Mouse (Mus musculus) C2C12 (cell line): ENCODE data around the gene Fitm1. TPM values are rescaled to one million over a fixed set of nuclear protein-coding genes. Genes with fewer than 3 reads are reported as not detected.

Source experiments
- H3K27me3 ChIP-seq: one replicate; pipeline ENCODE4 v1.6.1; 2011; ENCODE audit not compliant: control insufficient read depth, insufficient read depth, insufficient read length
- H3K36me3 ChIP-seq: one replicate; pipeline ENCODE4 v1.6.1; 2011; ENCODE audit not compliant: control insufficient read depth, insufficient read depth
- H3K4me3 ChIP-seq: one replicate; pipeline ENCODE4 v1.5.1; 2011; ENCODE audit warnings: mild to moderate bottlenecking, control low read depth; ENCODE audit not compliant: poor library complexity, insufficient read depth, severe bottlenecking
- H3K79me2 ChIP-seq: one replicate; pipeline ENCODE4 v1.6.1; 2011; ENCODE audit not compliant: control insufficient read depth, insufficient read depth
- H3K79me3 ChIP-seq: one replicate; pipeline ENCODE4 v1.6.1; 2011; ENCODE audit warnings: low read depth, control low read depth
- H3ac ChIP-seq: one replicate; pipeline ENCODE3; 2011; ENCODE audit warnings: low read depth; ENCODE audit not compliant: control insufficient read depth, insufficient read length
- CEBPB ChIP-seq: IDR thresholded peaks from one replicate; pipeline ENCODE4 v1.6.1; 2011; ENCODE audit warnings: low read depth, mild to moderate bottlenecking, control low read depth, moderate library complexity
- CTCF ChIP-seq: IDR thresholded peaks from one replicate; pipeline ENCODE4 v1.5.1; 2011; ENCODE audit not compliant: control insufficient read depth, insufficient read depth, insufficient read length
- FOSL1 ChIP-seq: IDR thresholded peaks from one replicate; pipeline ENCODE4 v1.8.0; 2011; ENCODE audit warnings: mild to moderate bottlenecking, low read length; ENCODE audit not compliant: poor library complexity, insufficient read depth, severe bottlenecking
- MAX ChIP-seq: IDR thresholded peaks from one replicate; pipeline ENCODE4 v1.6.1; 2011; ENCODE audit warnings: mild to moderate bottlenecking, control low read depth
- MYOD1 ChIP-seq: IDR thresholded peaks from one replicate; pipeline ENCODE4 v1.6.1; 2011; ENCODE audit warnings: low read depth; ENCODE audit not compliant: control insufficient read depth, insufficient read length
- MYOG ChIP-seq: IDR thresholded peaks from one replicate; pipeline ENCODE4 v1.6.1; 2011; ENCODE audit not compliant: control insufficient read depth, insufficient read length; ENCODE audit errors: extremely low read depth
- USF1 ChIP-seq: IDR thresholded peaks from one replicate; pipeline ENCODE4 v1.6.1; 2011; ENCODE audit warnings: low read depth, mild to moderate bottlenecking, control low read depth, moderate library complexity
- polyA plus RNA-seq: library from polyadenylated mRNA; unstranded; fragments of >200 nt; fragmentation: generic; extraction: Trizol; gene quantifications from one replicate; pipeline ENCODE4 v1.2.1, GENCODE M21; 2012; ENCODE audit warnings: missing spikeins

The Fitm1 gene
- polyA plus RNA-seq, 1 experiment, result 0.40 TPM

GRCm38 (mm10) chr14:55579511-55580496, 4.4 kb downstream of the Fitm1 start:
- Histone ChIP-seq H3K36me3 (peaks cover 3% of the 10 kb centered on the region), H3K79me3 (no peaks in the 10 kb centered on the region), H3K4me3 (no peak overlapping the region), H3K79me2 (no peaks in the 10 kb centered on the region), H3K27me3 (no peaks in the 10 kb centered on the region), H3ac (no peak overlapping the region)
- no peak for TF ChIP-seq USF1
- TF ChIP-seq CEBPB, result no peak
- TF ChIP-seq MAX, result no peak
- no peak for TF ChIP-seq FOSL1

GRCm38 (mm10) chr14:55580731-55581130, 5.3 kb downstream of the Fitm1 start:
- Histone ChIP-seq H3K36me3 (peaks cover 3% of the 10 kb centered on the region), H3K27me3 (no peaks in the 10 kb centered on the region), H3K79me3 (no peaks in the 10 kb centered on the region), H3ac (no peak overlapping the region), H3K79me2 (no peaks in the 10 kb centered on the region), H3K4me3 (no peak overlapping the region)
- TF ChIP-seq MYOD1 (no peak), USF1 (no peak), CTCF (no peak), FOSL1 (no peak), MAX (no peak), MYOG (no peak), CEBPB (no peak)

- Histone ChIP-seq H3K79me2 (no peaks in the 10 kb centered on the region), H3K4me3 (no peak overlapping the region), H3K36me3 (peaks cover 3% of the 10 kb centered on the region), H3K27me3 (no peaks in the 10 kb centered on the region), H3K79me3 (no peaks in the 10 kb centered on the region), H3ac (no peak overlapping the region)
- TF ChIP-seq CTCF, result no peak
- TF ChIP-seq USF1, result no peak
- no peak for TF ChIP-seq MYOD1
- TF ChIP-seq MYOG, result no peak
- TF ChIP-seq CEBPB, result no peak
- TF ChIP-seq FOSL1, result no peak
- no peak for TF ChIP-seq MAX
Observed at GRCm38 (mm10) chr14:55581981-55582681, 6.7 kb downstream of the Fitm1 start.

GRCm38 (mm10) chr14:55584303-55584701, 8.9 kb downstream of the Fitm1 start:
- Histone ChIP-seq H3K79me3 (no peaks in the 10 kb centered on the region), H3K4me3 (no peak overlapping the region), H3K27me3 (no peaks in the 10 kb centered on the region), H3K79me2 (peaks cover 2% of the 10 kb centered on the region), H3ac (no peak overlapping the region), H3K36me3 (peaks cover 13% of the 10 kb centered on the region)
- TF ChIP-seq CTCF (no peak), MYOG (no peak), CEBPB (no peak), MYOD1 (no peak), MAX (no peak), USF1 (no peak), FOSL1 (no peak)

DNA sequence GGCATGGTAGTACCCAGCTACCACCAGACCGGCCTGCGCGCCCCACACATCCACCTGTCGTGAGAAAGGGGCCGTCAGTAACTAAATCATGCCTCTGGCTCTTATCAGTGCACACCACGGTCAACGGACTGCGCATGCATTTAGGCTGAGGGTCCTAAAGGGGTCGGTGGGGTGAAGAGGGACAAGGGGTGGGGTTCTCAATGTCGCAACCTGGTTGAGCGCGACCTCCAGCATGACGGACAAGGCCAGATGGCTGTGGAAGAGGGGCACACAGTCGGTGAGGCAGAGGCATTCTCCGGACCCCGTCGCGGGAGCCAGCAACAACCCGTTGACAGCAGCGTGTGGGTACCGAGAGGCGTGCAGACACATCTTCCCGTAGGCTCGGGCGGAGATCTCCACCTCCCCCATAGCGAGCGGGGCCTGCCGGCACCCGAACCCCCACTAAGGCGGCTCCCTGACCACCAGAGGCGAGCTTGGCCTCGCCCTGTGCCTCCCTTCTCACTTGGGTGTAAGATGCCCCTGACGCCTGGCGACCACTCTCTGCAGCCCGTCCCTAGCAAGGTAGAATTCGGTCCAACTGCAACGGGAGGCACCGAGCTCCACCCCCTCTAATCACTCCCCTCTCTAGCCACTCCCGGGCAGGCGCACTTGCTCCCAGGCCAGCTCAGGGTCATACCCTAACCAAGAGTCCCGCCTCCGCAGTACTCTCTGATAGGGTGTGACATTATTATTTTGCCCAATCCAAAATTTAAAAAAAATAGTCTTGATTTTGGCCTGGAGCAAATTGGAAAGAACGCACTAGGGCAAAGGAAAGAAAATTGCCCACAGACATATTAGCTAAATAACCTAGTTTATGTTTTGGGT, 9.5 kb downstream of the Fitm1 start, which contains the start of gene Emc9:
TSS of gene Emc9 (minus strand) at position 601 of the 864 bp plus-strand sequence.
- H3K79me3 ChIP-seq, result no peaks in the 10 kb centered on the region
- H3K36me3 ChIP-seq, result peaks cover 13% of the 10 kb centered on the region
- H3ac ChIP-seq, result peak within 1 kb of the TSS; percentile 79
- TF ChIP-seq FOSL1 (no peak), MAX (no peak)
- H3K27me3 ChIP-seq, result no peaks in the 10 kb centered on the region
- H3K4me3 ChIP-seq, result peak within 1 kb of the TSS; percentile 41
- peaks cover 9% of the 10 kb centered on the region for H3K79me2 ChIP-seq
